Mouse (Mus musculus): ENCODE data around the gene Gpr107. TPM values are rescaled to one million over a fixed set of nuclear protein-coding genes. Genes with fewer than 3 reads are reported as not detected.

Gpr107 gene
- 50.4 TPM for polyA plus RNA-seq (2017; shearing (Covaris generic))

GRCm38 (mm10) chr2:31151892-31152812 is at the start of gene Gpr107:
TSS of gene Gpr107 (plus strand) at chr2:31152316.

DNA sequence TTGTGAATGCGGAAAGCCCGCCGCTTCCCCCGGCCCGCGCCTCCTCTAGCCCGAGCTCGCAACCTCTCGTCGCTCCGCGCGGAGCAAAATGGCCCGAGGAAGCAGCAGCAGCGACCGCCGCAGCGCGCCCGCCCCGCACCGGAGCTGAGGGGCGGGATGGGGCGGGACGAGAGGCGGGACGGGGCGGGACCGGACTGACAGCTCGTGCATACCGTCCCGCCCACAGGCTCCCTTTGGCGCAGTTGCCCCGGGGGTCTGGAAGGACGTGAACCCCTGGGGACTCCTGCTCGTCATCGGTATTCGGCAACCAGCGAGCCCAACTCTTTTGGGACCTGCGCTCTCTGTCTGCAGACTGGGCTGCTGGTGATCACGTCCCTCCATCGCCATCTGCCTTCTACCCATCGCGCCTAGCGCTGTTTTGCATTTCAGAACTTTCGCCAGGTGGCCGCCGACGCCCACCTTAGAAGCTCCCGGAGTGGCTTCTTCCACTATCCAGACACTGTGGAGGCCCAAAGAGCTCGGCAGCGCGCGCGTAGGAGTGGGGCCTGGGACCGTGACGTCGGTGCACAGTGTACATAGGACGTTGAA is 10.2 kb upstream of the Gpr107 start, which contains the start of gene Fnbp1:
Gene Fnbp1, minus strand, starts transcription at position 142 of the 588 bp plus-strand sequence.

GRCm38 (mm10) chr2:31245491-31246141 is 93.5 kb downstream of the Gpr107 start, which contains the start of gene Ncs1:
TSS of gene Ncs1 (plus strand) at chr2:31245823.

Other genes with a start within 250 kb of the Gpr107 start
- gene Ptges, start 222.5 kb upstream of the Gpr107 start, polyA plus RNA-seq (2017; shearing (Covaris generic)) = not detected
- gene Tor1b, start 199.4 kb upstream of the Gpr107 start, polyA plus RNA-seq (2017; shearing (Covaris generic)) = 32.1 TPM
- gene Tor1a, start 184.4 kb upstream of the Gpr107 start, polyA plus RNA-seq (2017; shearing (Covaris generic)) = 89.6 TPM
- gene BC005624, start 170.1 kb upstream of the Gpr107 start, polyA plus RNA-seq (2017; shearing (Covaris generic)) = 74.9 TPM
- gene Usp20, start 170.0 kb upstream of the Gpr107 start, polyA plus RNA-seq (2017; shearing (Covaris generic)) = 24.6 TPM
- gene Fnbp1, start 10.3 kb upstream of the Gpr107 start, polyA plus RNA-seq (2017; shearing (Covaris generic)) = 116 TPM
- 0.59 TPM for gene Ncs1, start 93.5 kb downstream of the Gpr107 start, polyA plus RNA-seq (2017; shearing (Covaris generic))
- 0.59 TPM for gene Hmcn2, start 162.1 kb downstream of the Gpr107 start, polyA plus RNA-seq (2017; shearing (Covaris generic))